Mouse (Mus musculus): ENCODE data around the gene Cchcr1.
"Not testable (repeated sequence)": the region's sequence is repeated elsewhere in the genome, so short reads cannot be mapped to it uniquely, and the experiment has no call there.

Cchcr1 gene

DNA sequence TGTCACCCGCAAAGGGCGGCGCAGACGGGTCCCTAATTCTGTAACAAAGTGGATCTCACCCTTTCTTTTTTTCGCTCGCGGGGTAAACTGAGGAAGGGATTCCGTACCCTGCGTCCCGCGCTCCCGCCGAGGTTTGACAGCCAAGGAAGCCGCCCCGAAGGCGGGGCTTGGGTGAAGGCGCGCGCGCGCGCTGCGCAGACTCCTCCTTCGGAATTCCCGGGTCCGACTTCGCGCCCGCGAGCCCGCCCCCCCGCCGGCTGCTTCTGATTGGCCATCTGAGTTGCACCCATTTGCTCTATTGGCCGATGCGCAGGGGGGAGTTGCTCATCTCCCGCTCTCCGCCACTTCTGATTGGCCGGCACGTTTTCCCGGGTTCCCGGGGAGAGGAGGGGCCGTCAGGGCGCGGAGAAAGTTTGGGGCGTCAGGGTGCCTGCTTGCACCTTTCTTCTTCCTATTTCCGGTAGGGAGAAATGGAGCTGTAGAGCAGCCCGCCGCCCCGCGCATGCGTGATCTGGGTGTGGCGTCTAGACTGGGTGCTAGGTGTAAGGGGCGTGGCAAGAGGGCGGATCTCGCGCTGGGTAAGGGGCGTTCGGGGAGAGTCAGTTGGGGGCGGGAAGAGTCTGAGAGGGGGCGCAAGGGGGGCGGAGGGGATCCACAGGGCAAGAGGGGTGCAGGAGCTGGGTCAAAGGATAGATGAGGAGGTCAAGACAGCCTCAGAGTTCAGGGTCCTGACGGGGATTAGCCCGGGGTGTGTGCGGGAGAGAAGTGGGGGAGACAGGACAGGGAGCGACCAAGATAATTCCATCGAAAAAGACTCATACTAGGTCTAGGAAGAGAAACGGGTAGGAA, at the start of gene Cchcr1, which contains the start of gene Tcf19:
Cchcr1 (plus strand) TSS at position 449 of the 849 bp plus-strand sequence.
Tcf19 (minus strand) TSS at position 173 of the 849 bp plus-strand sequence.
- DNase-seq = peak; percentile 100

DNA sequence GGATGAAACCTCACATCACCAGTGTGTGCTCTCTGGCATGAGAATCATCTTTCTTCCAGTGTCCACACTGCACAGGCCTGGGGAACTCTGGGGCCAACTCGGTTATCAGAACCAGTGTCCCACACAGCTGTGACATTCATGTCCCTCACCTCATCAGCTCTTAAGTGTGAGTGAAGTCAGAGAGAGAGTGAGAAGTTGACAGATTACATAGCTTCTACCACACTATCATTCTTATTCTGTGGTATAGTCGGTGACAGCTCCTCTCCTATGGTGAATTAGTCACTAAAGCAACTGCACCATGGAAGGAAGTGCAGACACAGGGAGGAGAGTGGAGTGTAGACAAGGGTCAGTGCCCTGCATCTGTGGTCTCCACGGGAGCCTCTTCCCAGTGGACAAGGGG, 48.0 kb upstream of the Cchcr1 start:
- peak; percentile 64 for DNase-seq

DNA sequence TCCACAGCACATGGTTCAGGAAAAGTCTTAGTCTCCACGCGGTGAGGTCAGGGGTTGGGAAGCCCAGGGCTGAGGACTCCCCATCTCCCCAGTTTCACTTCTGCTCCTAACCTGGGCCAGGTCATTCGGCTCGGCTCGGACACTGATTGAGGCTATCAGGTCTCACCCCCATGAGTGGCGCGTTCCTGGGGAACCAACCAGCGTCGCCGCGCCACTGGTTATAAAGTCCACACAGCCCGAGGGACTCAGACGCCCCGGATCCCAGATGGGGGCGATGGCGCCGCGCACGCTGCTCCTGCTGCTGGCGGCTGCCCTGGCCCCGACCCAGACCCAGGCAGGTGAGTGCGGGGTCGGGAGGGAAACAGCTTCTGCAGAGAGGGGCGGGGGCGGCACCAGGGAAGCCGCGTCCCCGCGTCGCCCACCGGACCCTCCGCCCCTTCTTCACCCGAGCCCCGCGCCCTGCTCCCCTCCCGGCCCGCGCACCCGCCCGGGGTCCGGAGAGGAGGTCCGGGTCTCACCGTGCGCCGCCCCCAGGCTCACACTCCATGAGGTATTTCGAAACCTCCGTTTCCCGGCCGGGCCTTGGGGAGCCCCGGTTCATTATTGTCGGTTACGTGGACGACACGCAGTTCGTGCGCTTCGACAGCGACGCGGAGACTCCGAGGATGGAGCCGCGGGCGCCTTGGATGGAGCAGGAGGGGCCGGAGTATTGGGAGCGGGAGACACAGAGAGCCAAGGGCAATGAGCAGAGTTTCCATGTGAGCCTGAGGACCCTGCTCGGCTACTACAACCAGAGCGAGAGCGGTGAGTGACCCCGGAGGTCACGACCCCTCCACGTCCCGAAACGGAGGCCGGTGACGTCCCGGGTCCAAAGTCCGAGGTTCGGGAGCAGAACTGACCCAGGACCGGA, 46.8 kb upstream of the Cchcr1 start, which contains the start of gene H2-Q10:
H2-Q10 (plus strand) TSS at position 248 of the 910 bp plus-strand sequence.
- peak; percentile 87 for DNase-seq

DNA sequence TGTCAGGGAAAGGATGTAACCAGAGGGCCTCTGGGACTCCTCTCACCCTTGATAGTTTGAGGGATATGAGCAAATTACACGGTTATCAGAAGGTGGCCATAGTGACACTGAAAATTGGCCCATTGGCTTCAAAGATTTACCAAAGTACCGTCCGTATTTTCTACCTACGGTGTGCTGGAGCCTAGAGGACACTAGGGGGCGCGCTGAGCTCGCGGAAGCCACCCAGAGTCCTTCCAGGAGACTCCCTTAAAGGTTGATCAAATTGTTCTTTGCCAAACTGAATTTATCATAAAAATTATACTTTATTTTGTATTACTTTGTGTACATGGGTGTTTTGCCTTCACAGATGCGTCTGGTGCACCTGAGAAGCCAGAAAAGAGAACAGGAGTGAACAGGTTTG, 32.8 kb upstream of the Cchcr1 start:
- no peak for DNase-seq

DNA sequence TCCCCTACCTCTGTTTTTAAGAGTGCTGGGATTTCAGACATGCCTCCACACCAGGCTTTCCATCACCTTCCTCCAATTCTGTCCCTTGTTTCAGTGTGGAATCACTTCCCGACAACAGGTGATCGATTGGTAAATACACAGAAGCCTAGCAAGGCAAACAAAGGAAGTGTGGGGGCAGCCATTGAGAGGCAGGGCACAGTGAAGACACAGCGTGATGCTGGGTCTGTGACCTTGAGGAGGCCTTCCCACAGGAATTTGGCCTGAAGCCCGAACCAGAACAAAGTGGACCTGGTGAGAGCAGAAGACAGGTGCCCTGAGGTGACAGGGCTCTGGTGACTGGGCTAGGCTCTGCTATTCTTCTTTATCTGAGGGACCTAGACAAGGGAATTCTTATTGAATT, 31.2 kb upstream of the Cchcr1 start:
- DNase-seq = no peak

DNA sequence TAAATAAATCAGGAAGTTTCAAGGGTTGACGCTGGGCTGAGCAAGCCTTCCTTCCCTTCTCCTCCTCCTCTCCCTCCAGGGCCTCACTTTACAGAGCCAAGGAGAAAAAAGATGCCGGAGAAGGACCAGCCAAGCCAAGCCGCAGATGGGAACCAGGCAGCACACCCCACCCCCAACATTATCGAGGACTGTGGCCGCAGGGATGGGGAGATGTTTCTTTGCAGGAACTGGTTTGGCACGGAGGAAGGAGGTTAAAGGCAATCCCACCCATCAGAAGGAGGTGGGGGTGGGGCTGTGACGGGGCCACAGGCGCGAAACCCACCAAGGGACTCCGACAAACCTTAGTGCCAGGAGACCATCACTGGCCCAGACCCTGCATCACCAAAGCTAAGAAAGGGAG, 30.2 kb upstream of the Cchcr1 start:
- no peak for DNase-seq

DNA sequence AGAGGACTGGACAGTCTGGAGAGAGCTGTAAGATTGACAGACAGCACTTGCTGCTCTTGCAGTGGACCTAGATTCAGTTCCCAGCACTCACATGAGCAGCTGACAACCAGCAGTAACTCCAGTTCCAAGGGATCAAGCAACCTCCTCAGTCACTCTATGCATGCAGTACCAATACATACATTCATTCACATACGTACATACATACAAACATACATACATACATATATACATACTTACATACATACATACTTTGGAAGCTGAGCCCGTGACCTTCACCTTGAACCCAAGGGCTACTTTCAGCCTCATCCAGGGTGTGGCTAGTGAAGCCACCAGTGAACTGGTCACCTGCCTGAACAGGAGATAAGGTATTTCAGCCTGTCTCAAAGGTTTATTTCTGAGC, 28.9 kb upstream of the Cchcr1 start:
- DNase-seq = no peak

DNA sequence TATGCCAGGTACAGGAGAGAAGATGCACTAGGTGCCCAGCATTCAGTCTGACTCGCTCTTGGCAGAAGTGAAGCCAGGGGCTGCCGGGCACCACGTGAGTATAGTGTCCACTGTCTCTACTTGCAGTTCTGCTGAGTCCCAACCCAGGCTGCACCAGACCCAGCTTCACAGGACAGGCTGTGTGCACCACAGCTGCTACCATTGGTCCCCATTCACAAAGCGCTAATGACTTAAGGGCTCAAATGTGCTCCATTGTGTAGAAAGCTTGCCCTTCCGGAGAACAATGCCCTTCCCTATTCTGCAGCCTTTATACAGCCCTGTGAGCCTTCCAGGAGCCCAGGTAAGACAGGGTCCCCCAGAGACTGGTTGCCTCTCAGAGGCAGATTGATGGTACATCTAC, 26.6 kb upstream of the Cchcr1 start:
- DNase-seq = peak; percentile 60

DNA sequence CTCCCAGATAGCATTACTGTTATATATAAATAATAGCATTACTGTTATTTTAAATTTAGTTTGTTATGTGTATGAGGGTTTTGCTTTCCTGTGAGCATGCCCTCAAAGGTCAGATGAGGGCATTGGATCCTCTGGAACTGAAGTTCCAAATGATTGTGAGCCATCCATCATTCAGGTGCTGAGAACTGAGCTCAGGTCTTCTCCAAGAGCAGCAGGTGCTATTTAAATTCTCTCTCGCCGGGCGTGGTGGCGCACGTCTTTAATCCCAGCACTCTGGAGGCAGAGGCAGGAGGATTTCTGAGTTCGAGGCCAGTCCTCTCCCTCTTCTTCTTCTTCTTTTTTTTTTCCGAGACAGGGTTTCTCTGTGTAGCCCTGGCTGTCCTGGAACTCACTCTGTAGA, 19.8 kb upstream of the Cchcr1 start:
- no peak for DNase-seq

DNA sequence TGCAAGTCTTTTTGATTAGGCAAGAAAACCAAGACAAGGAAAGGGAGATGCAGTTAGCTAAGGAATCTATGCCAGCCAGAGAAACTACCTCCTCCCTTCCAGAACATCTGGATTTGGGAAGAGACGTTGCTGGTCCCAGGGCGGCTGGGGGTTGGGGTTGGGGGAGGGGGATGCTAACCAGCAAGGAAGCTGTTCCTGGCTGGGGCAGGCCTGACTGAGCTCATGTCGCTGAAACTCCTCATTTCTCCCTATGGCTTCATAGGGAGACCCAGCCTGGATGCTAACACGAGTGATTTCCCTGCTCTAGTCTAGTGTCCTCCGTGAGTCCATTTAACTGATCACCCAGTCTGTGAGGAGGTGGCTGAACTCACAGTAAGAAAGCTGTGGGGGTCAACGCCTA, 14.7 kb upstream of the Cchcr1 start:
- no peak for DNase-seq

DNA sequence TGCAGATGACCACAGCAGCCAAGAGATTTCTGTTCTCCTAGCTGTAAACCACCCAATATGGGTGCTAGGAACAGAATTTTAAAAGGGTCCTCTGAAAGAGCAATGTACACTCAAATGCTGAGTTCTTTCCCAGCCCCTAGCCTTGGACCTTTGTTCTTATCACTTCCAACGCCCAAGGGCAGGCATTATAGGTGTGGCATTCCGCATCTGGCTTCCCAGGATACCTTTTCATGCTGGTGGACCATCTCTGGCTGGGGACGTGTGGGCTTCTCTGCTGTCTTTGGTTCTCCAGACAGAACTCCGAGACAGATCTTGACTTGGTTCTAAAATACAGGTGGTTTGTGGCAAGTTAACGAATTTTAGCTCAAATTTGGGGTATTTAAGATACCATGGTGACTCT, 14.1 kb upstream of the Cchcr1 start:
- no peak for DNase-seq

DNA sequence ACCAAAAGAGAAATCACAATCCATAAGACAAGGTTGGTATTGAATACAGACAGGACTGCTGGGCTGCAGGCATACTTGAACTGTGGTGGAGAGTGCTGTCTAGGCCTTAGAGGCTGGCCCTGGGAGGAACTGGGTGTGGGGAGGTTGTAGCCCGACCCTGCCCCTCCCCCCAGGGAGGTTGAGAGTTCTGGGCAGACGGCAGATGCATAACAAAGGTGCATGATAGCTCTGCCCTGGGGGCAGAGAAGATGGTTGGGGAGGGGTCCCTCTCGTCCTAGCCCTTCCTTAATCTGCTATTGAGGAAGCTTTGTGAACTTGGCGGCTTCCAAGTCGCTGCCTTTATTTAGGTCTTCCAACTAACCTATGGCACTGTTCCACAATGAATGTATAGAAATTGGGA, 13.1 kb upstream of the Cchcr1 start:
- no peak for DNase-seq

DNA sequence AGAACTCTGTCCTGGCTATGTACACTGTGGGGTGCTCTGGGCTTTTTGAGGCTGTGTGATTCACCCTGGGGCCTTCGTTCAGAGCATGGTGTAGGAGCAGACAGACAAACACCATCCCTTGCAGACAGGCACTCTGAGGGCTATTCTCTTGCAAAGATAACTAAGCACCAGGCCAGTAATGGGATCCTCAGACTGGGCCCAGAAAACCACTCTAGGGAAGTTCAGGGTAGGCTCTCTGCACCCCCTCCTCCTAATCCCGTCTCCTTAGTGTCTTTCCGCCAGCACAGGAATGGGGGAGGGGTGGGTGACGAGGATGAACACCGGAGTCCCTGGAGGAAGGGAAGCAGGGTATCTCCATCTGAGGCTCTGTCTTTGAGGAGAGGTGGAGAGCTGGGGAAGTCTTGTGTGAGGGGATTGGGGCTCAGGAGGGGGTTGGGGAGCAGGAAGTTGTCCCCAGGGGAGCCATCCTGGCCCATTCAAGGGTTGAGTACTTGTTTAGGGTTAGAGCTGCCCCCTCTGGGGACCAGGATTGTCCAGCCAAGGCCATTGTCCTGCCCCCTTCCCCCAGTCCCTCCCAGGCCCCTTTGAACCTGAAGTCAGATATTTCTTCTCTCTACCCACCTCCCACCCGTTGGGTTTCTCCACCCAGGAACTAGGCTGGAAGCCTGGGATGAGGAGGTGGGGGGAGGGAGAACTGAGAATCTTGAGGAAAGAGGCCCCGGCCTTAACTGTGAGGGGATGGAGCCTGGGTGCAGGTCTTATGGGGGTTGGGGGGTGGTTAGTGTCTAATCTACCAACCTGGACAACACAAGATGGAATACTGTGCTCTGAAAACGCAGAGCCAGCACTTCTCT, 12.0 kb upstream of the Cchcr1 start:
- no peak for DNase-seq

DNA sequence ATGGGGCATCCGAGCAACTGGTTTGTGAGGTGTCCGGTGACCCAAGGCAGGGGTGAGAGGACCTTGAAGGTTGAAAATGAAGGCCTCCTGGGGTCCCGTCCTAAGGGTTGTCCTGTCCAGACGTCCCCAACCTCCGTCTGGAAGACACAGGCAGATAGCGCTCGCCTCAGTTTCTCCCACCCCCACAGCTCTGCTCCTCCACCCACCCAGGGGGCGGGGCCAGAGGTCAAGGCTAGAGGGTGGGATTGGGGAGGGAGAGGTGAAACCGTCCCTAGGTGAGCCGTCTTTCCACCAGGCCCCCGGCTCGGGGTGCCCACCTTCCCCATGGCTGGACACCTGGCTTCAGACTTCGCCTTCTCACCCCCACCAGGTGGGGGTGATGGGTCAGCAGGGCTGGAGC, 11.1 kb upstream of the Cchcr1 start, which contains the start of gene Pou5f1:
Pou5f1 (plus strand) TSS at position 243 of the 400 bp plus-strand sequence.
- no peak for DNase-seq

DNA sequence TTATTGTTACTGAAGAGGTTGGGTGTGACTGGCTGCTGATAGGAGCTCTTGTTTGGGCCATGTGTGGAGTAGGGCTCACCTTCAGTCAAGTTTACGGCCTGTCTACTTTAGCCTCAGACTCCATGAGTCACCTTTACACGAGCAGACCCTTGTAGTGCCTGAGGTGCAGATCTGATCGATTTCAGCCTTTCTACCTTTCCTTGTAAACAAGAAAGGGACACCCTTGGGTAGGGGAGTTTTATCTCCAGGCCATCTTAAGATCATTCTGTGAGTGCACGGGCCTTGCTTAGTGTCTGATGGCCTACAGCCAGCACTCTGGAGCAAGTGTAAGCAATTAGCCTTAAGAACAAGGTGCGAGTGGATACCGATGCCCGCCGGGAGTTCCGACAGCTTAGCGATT, 10.0 kb upstream of the Cchcr1 start:
- DNase-seq = no peak

DNA sequence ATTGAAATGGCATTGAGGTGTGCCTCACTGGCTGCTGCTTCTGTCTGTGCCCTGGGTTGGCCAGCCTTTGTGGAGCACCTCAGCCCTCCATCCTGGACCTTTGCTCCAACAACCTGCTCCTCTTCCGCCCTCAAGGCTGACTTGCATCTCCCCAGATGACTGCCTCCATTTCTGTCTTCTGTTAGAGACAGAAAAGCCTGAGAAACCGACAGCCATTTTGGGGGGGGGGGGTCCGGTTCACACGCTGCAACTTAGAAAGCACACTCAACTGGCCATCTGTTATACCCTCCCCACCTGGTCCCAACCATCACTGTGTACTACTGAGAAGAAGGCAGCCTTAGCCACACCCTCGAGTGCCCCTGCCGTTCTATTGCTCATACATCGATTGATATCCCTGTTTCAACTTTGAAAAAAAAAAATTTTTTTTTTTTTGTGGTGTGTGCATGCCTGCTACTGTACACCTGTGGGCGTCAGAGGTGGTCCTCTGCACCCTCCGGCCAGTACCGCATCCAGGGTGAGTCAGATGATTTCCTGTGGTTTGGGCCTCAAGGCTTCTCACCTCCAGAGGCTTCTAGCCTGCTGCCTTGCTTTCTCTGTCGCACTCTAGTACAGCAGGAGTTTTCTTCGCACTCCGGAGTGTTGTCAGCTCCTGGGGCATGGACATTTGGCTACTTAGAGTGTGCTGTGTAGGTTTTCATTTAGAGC, 9.2 kb upstream of the Cchcr1 start:
- no peak for DNase-seq

DNA sequence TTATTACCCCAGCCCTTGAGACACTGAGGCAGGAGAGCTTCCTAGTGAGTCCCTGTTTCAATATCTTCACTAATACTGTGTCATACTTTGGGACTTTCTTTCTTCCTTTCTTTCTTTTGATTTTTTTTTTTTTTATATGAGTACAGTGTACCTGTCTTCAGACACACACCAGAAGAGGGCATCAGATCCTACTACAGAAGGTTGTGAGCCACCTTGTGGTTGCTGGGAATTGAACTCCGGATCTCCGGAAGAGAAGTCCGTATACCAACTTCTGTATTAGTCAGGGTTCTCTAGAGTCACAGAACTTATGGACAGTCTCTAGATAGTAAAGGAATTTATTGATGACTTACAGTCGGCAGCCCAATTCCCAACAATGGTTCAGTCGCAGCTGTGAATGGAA, 8.6 kb upstream of the Cchcr1 start:
- not testable (repeated sequence) for DNase-seq

DNA sequence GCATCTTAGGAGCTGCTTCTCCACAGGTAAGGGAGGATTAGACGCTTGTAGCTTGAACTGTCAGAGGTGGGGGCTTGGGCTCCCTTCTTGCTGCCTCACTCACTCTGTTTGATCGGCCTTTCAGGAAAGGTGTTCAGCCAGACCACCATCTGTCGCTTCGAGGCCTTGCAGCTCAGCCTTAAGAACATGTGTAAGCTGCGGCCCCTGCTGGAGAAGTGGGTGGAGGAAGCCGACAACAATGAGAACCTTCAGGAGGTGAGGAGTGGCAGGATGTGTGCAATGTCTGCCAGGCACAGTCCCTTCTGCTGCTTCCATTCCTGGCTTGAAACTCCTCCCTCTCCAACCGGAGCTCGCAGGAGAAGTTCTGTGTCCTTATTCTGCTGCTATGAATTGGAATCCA, 7.6 kb upstream of the Cchcr1 start:
- no peak for DNase-seq

DNA sequence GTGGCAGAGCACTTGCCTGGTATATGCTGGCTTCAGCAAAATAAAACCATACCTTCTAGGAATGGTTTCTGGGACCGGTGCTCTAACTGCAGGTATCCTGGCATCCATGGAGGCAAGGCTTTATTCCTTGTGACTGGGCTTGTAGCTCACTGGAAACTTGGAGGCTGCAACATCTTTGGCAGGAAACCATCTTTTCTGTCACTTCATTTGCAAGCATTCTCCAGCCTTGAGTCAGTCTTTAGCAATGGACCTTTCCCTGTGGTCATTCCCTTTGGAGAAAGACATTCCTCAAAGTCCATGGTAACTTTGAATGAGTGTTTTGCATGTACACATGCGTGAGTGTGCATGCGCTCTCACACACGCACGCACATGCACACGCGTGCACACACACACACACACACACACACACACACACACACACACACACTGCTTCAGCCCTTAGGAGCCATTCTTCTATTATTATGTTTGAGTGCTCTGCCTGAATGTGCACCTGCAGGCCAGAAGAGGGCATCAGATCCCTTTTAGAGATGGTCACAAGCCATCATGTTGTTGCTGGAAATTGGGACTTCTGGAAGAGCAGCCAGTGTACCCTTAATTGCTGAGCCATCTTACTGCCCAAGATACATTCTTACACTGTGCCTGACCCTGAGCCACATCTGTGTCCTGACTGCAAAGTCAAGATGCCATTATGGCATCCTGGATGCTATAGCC, 3.8 kb upstream of the Cchcr1 start:
- no peak for DNase-seq

DNA sequence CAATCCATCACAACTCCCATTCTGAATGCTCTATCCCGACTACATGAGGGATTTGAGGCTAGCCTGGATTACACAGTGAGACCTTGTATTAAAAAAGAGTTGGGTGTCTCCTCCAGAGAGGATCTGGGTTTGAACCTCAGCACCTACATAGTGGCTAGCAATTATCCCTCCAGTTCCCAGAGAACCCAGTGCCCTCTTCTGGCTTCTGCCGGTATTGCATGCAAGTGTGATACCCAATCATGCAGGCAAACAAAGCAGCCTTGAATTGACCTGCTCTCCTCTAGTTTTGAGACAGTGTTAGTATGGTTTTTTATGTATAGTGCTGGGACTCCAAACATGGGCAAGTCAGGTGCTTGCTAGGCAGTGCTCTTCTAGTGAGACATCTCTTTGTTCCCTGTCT, 3.0 kb upstream of the Cchcr1 start:
- DNase-seq = peak; percentile 94

DNA sequence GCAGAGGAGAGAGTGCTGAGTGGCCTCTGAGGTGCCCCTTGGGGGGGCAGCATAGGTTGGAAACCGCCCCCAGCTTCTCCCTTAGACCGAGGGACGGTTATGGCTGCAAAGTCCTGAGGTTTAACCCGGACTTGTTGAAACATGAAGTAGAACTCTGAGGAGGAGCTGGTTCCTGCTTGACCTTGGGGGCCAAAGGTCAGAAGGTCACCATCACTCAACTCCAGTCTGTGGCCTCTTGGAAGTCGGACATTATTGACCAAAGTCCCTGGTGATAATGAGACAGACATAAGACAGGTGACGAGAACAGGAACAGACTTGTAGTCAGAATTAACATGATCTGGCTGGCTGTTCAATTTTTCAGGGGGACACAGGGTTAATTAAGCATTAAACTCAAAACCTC, 2.1 kb upstream of the Cchcr1 start:
- DNase-seq = no peak
